ENCODE assay signal across 21 mouse cellular contexts in genomic region chr1:186661206-186661921, GRCm38 (mm10). TPM values are rescaled to one million over a fixed set of nuclear protein-coding genes. Genes with fewer than 3 reads are reported as not detected.
DNase-seq lines count a peak whose midpoint lies in the region; ATAC-seq lines count a peak whose summit lies in the region.
"Had no signal": no experiment of that assay in that cellular context is flagged by ENCODE, and none has a peak within 500 bp of the region (broad histone marks: within the 10 kb centered on the region; RNA-seq: fewer than 3 reads in every experiment).

No protein-coding gene starts in this region.

- peak; percentile 43 to 44 for DNase-seq in cerebellum, postnatal 10 days
- no peak for DNase-seq in cerebellum, adult 9-11 months
- DNase-seq in heart, adult 8-10 months (ENCODE audit: low spot score) = no peak
- DNase-seq in layer of hippocampus, adult 9-11 months = peak; percentile 26
- DNase-seq in layer of hippocampus, adult 9-10 months (ENCODE audit: low spot score) = no peak
- DNase-seq: cerebellum, adult 11-12 months; heart, adult 18-20 months; kidney, adult 2 months; kidney, postnatal 25 days; liver; liver, postnatal 0 days; lung, postnatal 36 days; retina, postnatal 1 day; thymus, postnatal 36 days had no signal

- WGBS in heart, embryonic 13.5 days = 75% methylated on average over 15 of the region's 15 CpGs
- WGBS in neural tube, embryonic 15.5 days = 65% methylated on average over 15 of the region's 15 CpGs
- 80% methylated on average over 15 of the region's 15 CpGs for WGBS in intestine, embryonic 15.5 days

- H3K27me3 ChIP-seq in heart, embryonic 13.5 days (replicated peaks) = no peaks in the 10 kb centered on the region
- no peaks in the 10 kb centered on the region for H3K27me3 ChIP-seq in neural tube, embryonic 15.5 days (replicated peaks)
- H3K27me3 ChIP-seq in intestine, embryonic 15.5 days (replicated peaks) = no peaks in the 10 kb centered on the region

- no peaks in the 10 kb centered on the region for H3K9me3 ChIP-seq in heart, embryonic 13.5 days
- H3K9me3 ChIP-seq in neural tube, embryonic 15.5 days (replicated peaks) = no peaks in the 10 kb centered on the region
- no peaks in the 10 kb centered on the region for H3K9me3 ChIP-seq in intestine, embryonic 15.5 days
- H3K9me3 ChIP-seq: embryonic facial prominence, embryonic 10.5 days had no signal

- peaks cover 81% of the 10 kb centered on the region for H3K4me1 ChIP-seq in heart, embryonic 13.5 days
- H3K4me1 ChIP-seq in neural tube, embryonic 15.5 days = 0 out of 2 replicates have a peak, but pooled peaks cover 9% of the 10 kb centered on the region
- peaks cover 2% of the 10 kb centered on the region for H3K4me1 ChIP-seq in intestine, embryonic 15.5 days (replicated peaks)

- H3K36me3 ChIP-seq in heart, embryonic 13.5 days = peaks cover 14% of the 10 kb centered on the region
- H3K36me3 ChIP-seq in neural tube, embryonic 15.5 days = no peaks in the 10 kb centered on the region
- H3K36me3 ChIP-seq in intestine, embryonic 15.5 days = no peaks in the 10 kb centered on the region
- H3K36me3 ChIP-seq: embryonic facial prominence, embryonic 10.5 days; G1E had no signal

- no peak for ATAC-seq in heart, embryonic 13.5 days (ENCODE audit: extremely low read depth, insufficient number of reproducible peaks, low FRiP score, low TSS enrichment)
- ATAC-seq in neural tube, embryonic 15.5 days (ENCODE audit: low FRiP score) = no peak
- ATAC-seq in intestine, embryonic 15.5 days = no peak
- ATAC-seq: CD4-positive, CD25-positive, alpha-beta regulatory T cell, adult 4 months; liver, postnatal 0 days had no signal

- H3K4me3 ChIP-seq in heart, embryonic 13.5 days = no peak overlapping the region
- H3K4me3 ChIP-seq in neural tube, embryonic 15.5 days (replicated peaks) = no peak overlapping the region
- H3K4me3 ChIP-seq in intestine, embryonic 15.5 days (replicated peaks) = no peak overlapping the region
- H3K4me3 ChIP-seq: embryonic facial prominence, embryonic 10.5 days had no signal

- no peak overlapping the region for H3K4me2 ChIP-seq in heart, embryonic 13.5 days
- no peak overlapping the region for H3K4me2 ChIP-seq in neural tube, embryonic 15.5 days
- H3K4me2 ChIP-seq in intestine, embryonic 15.5 days (replicated peaks) = no peak overlapping the region
- H3K4me2 ChIP-seq: hindbrain, embryonic 14.5 days had no signal

- peak overlapping the region; percentile 49 for H3K27ac ChIP-seq in heart, embryonic 13.5 days (replicated peaks)
- peak overlapping the region; percentile 25; the same call in 1 of the 2 replicates for H3K27ac ChIP-seq in neural tube, embryonic 15.5 days (replicated peaks)
- H3K27ac ChIP-seq in intestine, embryonic 15.5 days = no peak overlapping the region
- H3K27ac ChIP-seq: embryonic facial prominence, embryonic 10.5 days; hindbrain, embryonic 14.5 days had no signal

- 0 out of 2 replicates have a peak overlapping the region, but pooled peaks have one; percentile 1 for H3K9ac ChIP-seq in heart, embryonic 13.5 days
- no peak overlapping the region for H3K9ac ChIP-seq in neural tube, embryonic 15.5 days (replicated peaks)
- no peak overlapping the region for H3K9ac ChIP-seq in intestine, embryonic 15.5 days
- H3K9ac ChIP-seq: hindbrain, embryonic 14.5 days; liver, postnatal 0 days had no signal

RNA-seq across cellular contexts. Expression of gene Tgfb2, which starts 44.4 kb away (rescaled TPM):
- 62.1 and 63.5 TPM in 2 replicates for polyA plus RNA-seq in heart, embryonic 13.5 days (2015; fragmentation: Nextera tagmentation; extraction: Ambion mirVana)
- total RNA-seq in heart, adult 8-10 months (2022) = 1 to 10 TPM; 4.7 to 7.1 (median 5.6) TPM
- polyA plus RNA-seq in neural tube, embryonic 15.5 days (2015; fragmentation: Nextera tagmentation; extraction: Ambion mirVana) = 34.4 and 36.2 TPM in 2 replicates
- 16.5 and 18.5 TPM in 2 replicates for polyA plus RNA-seq in intestine, embryonic 15.5 days (2015; fragmentation: Nextera tagmentation; extraction: Ambion mirVana)

Comparison
In these comparisons a context has a peak if more than half of its experiments do, and no peak if none do; other contexts are left out.
1. DNase-seq: peak in cerebellum, postnatal 10 days (2 of 2) and layer of hippocampus, adult 9-11 months (single experiment); none in cerebellum, adult 9-11 months (single experiment), heart, adult 8-10 months (single experiment) and layer of hippocampus, adult 9-10 months (single experiment).